Mouse (Mus musculus) neural tube, embryonic 14.5 days (tissue): ENCODE data around the gene Stx18. TPM values are rescaled to one million over a fixed set of nuclear protein-coding genes. Genes with fewer than 3 reads are reported as not detected.
A peak's percentile ranks its signal among the peaks of the same experiment; 100 is the strongest.

Experiments used
- ATAC-seq: fragments of 200-750 bp; cut with Nextera tagmentation; 2 replicates; pipeline ENCODE4 v1.8.0; 2017; ENCODE audit warnings: low read depth, mild to moderate bottlenecking, moderate TSS enrichment, moderate library complexity
- H3K27ac ChIP-seq: fragments of 300-500 bp; sonication (generic); 2 replicates; pipeline ENCODE4 v1.5.1; 2014; ENCODE audit warnings: low read depth, mild to moderate bottlenecking, control low read depth, low read length, moderate library complexity, mixed read lengths
- H3K27me3 ChIP-seq: fragments of 300-500 bp; sonication (generic); 2 replicates; pipeline ENCODE4 v1.6.1; 2014; ENCODE audit warnings: low read length; ENCODE audit not compliant: control insufficient read depth, insufficient read depth
- H3K36me3 ChIP-seq: fragments of 300-500 bp; sonication (generic); 2 replicates; pipeline ENCODE4 v1.6.1; 2014; ENCODE audit warnings: low read length, mixed read lengths; ENCODE audit not compliant: control insufficient read depth, insufficient read depth
- H3K4me1 ChIP-seq: fragments of 300-500 bp; sonication (generic); 2 replicates; pipeline ENCODE4 v1.6.1; 2014; ENCODE audit warnings: low read length; ENCODE audit not compliant: control insufficient read depth, insufficient read depth
- H3K4me2 ChIP-seq: fragments of 300-500 bp; sonication (generic); 2 replicates; pipeline ENCODE4 v1.6.1; 2014; ENCODE audit warnings: mild to moderate bottlenecking, low read depth, low read length, control low read depth
- H3K4me3 ChIP-seq: fragments of 300-500 bp; sonication (generic); 2 replicates; pipeline ENCODE4 v1.5.1; 2014; ENCODE audit warnings: low read depth, low read length, control low read depth, mixed read lengths
- H3K9ac ChIP-seq: fragments of 300-500 bp; sonication (generic); replicated peaks from 2 replicates; pipeline ENCODE4 v1.6.1; 2014; ENCODE audit warnings: low read depth, mild to moderate bottlenecking, control low read depth, low read length, mixed read lengths
- H3K9me3 ChIP-seq: fragments of 300-500 bp; sonication (generic); 2 replicates; pipeline ENCODE4 v1.6.1; 2016; ENCODE audit warnings: low read length; ENCODE audit not compliant: control insufficient read depth
- WGBS: fragments of 180-500 bp; shearing (Covaris S2); extraction: QIAGEN DNeasy Blood & Tissue Kit; methylation state at CpG from one replicate; pipeline ENCODE4 v1.1.7; 2014; 5-methylcytosine and 5-hydroxymethylcytosine counted together
- polyA plus RNA-seq: library from polyadenylated mRNA; unstranded; fragments of >200 nt; fragmentation: Nextera tagmentation; extraction: Ambion mirVana; gene quantifications from 2 replicates; pipeline ENCODE4 v1.2.1, GENCODE M21; 2014

The Stx18 gene
- polyA plus RNA-seq, 1 experiment from 2014 or later: 38.7 TPM

GRCm38 (mm10) chr5:38085561-38086392, 47.2 kb downstream of the Stx18 start:
- H3K4me3 ChIP-seq: no peak overlapping the region
- no peak overlapping the region for H3K9ac ChIP-seq
- no peaks in the 10 kb centered on the region for H3K9me3 ChIP-seq
- WGBS: 16% methylated on average over 10 of the region's 10 CpGs
- H3K4me2 ChIP-seq: no peak overlapping the region
- no peaks in the 10 kb centered on the region for H3K27me3 ChIP-seq
- ATAC-seq: no peak
- H3K4me1 ChIP-seq: peaks cover 6% of the 10 kb centered on the region; the same call in 1 of the 2 replicates
- H3K36me3 ChIP-seq: no peaks in the 10 kb centered on the region
- no peak overlapping the region for H3K27ac ChIP-seq

GRCm38 (mm10) chr5:38090111-38090510, 51.6 kb downstream of the Stx18 start:
- Histone ChIP-seq H3K36me3 (no peaks in the 10 kb centered on the region), H3K4me3 (no peak overlapping the region), H3K9me3 (no peaks in the 10 kb centered on the region), H3K4me2 (no peak overlapping the region), H3K27ac (no peak overlapping the region), H3K4me1 (peaks cover 3% of the 10 kb centered on the region; the same call in 1 of the 2 replicates), H3K9ac (no peak overlapping the region), H3K27me3 (no peaks in the 10 kb centered on the region)
- 70% methylated on average over 3 of the region's 3 CpGs for WGBS
- no peak for ATAC-seq

GRCm38 (mm10) chr5:38090581-38090980, 52.0 kb downstream of the Stx18 start:
- Histone ChIP-seq H3K9ac (no peak overlapping the region), H3K27ac (no peak overlapping the region), H3K4me1 (peaks cover 2% of the 10 kb centered on the region; the same call in 1 of the 2 replicates), H3K9me3 (no peaks in the 10 kb centered on the region), H3K4me2 (no peak overlapping the region), H3K4me3 (no peak overlapping the region), H3K36me3 (no peaks in the 10 kb centered on the region), H3K27me3 (no peaks in the 10 kb centered on the region)
- no peak for ATAC-seq
- 40% methylated on average over 3 of the region's 3 CpGs for WGBS

- WGBS: 77% methylated on average over 8 of the region's 8 CpGs
- H3K36me3 ChIP-seq: no peaks in the 10 kb centered on the region
- H3K4me1 ChIP-seq: no peaks in the 10 kb centered on the region
- no peaks in the 10 kb centered on the region for H3K9me3 ChIP-seq
- no peak overlapping the region for H3K4me2 ChIP-seq
- no peaks in the 10 kb centered on the region for H3K27me3 ChIP-seq
- no peak overlapping the region for H3K9ac ChIP-seq
- H3K27ac ChIP-seq: no peak overlapping the region
- H3K4me3 ChIP-seq: no peak overlapping the region
- no peak for ATAC-seq
Measured at GRCm38 (mm10) chr5:38091046-38091965, 52.8 kb downstream of the Stx18 start.

- ATAC-seq: no peak
- 75% methylated on average over 2 of the region's 2 CpGs for WGBS
- H3K4me3 ChIP-seq: no peak overlapping the region
- H3K36me3 ChIP-seq: no peaks in the 10 kb centered on the region
- no peak overlapping the region for H3K9ac ChIP-seq
- H3K27me3 ChIP-seq: no peaks in the 10 kb centered on the region
- H3K9me3 ChIP-seq: no peaks in the 10 kb centered on the region
- H3K27ac ChIP-seq: no peak overlapping the region
- no peaks in the 10 kb centered on the region for H3K4me1 ChIP-seq
- no peak overlapping the region for H3K4me2 ChIP-seq
Measured at GRCm38 (mm10) chr5:38091966-38092304, 53.4 kb downstream of the Stx18 start.

- 0 out of 2 replicates have a peak, but pooled peaks cover under 1% of the 10 kb centered on the region for H3K4me1 ChIP-seq
- no peak overlapping the region for H3K4me3 ChIP-seq
- ATAC-seq: no peak
- no peaks in the 10 kb centered on the region for H3K9me3 ChIP-seq
- H3K9ac ChIP-seq: no peak overlapping the region
- no peak overlapping the region for H3K27ac ChIP-seq
- no peaks in the 10 kb centered on the region for H3K27me3 ChIP-seq
- H3K36me3 ChIP-seq: no peaks in the 10 kb centered on the region
- no peak overlapping the region for H3K4me2 ChIP-seq
- 98% methylated on average over 2 of the region's 2 CpGs for WGBS
Measured at GRCm38 (mm10) chr5:38094331-38094730, 55.8 kb downstream of the Stx18 start.

GRCm38 (mm10) chr5:38097501-38098093, 59.1 kb downstream of the Stx18 start:
- H3K4me2 ChIP-seq: no peak overlapping the region
- H3K27ac ChIP-seq: no peak overlapping the region
- WGBS: 80% methylated on average over 4 of the region's 4 CpGs
- H3K27me3 ChIP-seq: no peaks in the 10 kb centered on the region
- H3K4me1 ChIP-seq: 0 out of 2 replicates have a peak, but pooled peaks cover 4% of the 10 kb centered on the region
- H3K9ac ChIP-seq: no peak overlapping the region
- no peaks in the 10 kb centered on the region for H3K9me3 ChIP-seq
- ATAC-seq: peak; percentile 28; the same call in 1 of the 2 replicates
- H3K4me3 ChIP-seq: no peak overlapping the region
- no peaks in the 10 kb centered on the region for H3K36me3 ChIP-seq

GRCm38 (mm10) chr5:38099139-38099676, 60.7 kb downstream of the Stx18 start:
- ATAC-seq: peak; percentile 40; the same call in 1 of the 2 replicates
- H3K9ac ChIP-seq: no peak overlapping the region

More at GRCm38 (mm10) chr5:38099139-38099676, 60.7 kb downstream of the Stx18 start:
- H3K27me3 ChIP-seq: no peaks in the 10 kb centered on the region
- H3K9me3 ChIP-seq: no peaks in the 10 kb centered on the region
- H3K4me3 ChIP-seq: no peak overlapping the region
- no peak overlapping the region for H3K4me2 ChIP-seq
- no peaks in the 10 kb centered on the region for H3K36me3 ChIP-seq
- H3K4me1 ChIP-seq: 0 out of 2 replicates have a peak, but pooled peaks cover 4% of the 10 kb centered on the region
- 57% methylated on average over 2 of the region's 2 CpGs for WGBS
- no peak overlapping the region; the same call in 1 of the 2 replicates for H3K27ac ChIP-seq
